Mouse (Mus musculus) layer of hippocampus, postnatal 25 days (tissue): ENCODE data around the gene Tbrg1. TPM values are rescaled to one million over a fixed set of nuclear protein-coding genes. Genes with fewer than 3 reads are reported as not detected.

Source experiments
- DNase-seq, 2 experiments: peaks; one replicate each; pipeline ENCODE4 v3.0.0; 2022; ENCODE audit warnings: mixed read lengths in 2 of 2, low spot score in 1 of 2; ENCODE audit errors: extremely low spot score in 1 of 2
- total RNA-seq, 2 experiments: library from RNA; stranded (reverse); gene quantifications; 2 replicates each; pipeline ENCODE4 v1.2.3; 2021

Tbrg1 gene
- total RNA-seq, result 10 to 100 TPM; 47.4 to 49.8 TPM

DNA sequence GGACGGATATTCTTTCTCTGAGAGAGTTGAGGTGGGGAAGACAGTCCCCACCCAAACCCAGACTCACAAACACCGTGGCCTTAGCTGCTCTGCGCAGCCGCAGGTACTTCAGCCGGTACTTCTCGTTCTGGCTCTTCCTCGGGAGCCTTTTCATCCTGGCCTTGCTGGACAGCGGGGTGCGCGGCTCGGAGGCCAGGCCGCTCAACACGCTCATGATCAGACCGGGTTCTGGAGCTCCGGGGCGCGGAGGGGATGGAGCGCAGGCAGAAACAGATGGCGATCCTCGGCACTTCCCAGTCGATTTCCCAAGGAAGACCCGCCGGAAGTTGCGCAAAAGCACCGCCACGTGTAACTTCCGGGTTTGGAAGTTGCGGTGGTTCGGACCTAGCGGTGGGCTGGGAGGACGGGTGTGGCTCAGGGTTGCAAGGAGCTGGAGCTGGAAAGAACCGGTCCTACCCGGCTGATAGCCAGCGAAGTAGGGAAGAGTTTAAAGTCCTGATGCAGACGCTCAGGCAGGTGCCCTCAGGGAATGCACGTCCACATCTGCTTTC, at the start of gene Tbrg1:
TSS of gene Tbrg1 (minus strand) at position 382 of the 551 bp plus-strand sequence.
- DNase-seq, result peak; percentile 61 to 68

DNA sequence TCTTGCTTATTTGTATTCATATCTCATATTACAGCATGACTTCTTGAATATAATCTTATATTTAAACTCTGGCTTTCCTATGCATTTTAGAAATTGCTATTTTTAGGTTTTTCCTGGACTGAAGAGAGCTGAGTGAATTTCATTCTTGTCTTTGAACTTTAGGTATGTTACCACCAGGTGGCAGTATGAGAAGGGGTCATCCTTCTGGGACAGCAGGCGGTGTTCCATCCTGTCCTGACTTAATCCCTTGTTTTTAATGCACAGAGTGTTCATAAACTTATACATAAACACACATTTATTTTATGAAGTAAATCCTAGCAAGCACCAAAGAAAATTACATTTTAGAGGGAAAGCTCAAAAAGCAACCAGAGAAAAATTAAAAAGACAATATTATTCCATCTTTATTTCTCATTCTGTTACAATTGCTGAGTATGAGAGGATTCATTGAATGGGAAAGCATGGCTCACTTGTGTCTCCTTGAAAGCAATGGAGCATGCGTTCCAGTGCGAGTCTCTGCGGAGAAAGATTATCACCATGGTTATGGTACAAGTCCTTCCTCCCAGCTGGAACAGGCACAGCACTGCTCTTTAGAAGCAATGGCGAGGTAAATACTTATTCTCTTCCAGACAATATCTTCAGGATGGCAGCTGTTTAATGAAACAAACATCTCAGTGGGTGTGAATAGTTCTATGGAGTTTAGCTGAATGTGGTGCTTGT, 33.0 kb upstream of the Tbrg1 start:
- no peak for DNase-seq

DNA sequence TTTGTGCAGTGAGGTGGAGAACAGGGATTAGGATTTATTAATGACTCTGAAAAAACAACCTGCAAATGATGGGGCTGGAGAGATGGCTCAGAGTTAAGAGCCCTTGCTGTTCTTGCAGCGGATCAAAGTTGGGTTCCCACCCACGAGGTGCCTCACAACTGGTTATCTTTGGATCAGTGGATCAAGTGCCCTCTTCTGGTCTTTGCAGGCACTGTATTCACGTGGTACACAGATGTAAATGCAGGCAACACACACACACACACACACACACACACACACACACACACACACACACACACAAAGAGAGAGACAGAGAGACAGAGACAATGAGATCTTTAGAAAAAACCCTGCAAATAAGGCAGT, 30.8 kb upstream of the Tbrg1 start:
- DNase-seq, result no peak

DNA sequence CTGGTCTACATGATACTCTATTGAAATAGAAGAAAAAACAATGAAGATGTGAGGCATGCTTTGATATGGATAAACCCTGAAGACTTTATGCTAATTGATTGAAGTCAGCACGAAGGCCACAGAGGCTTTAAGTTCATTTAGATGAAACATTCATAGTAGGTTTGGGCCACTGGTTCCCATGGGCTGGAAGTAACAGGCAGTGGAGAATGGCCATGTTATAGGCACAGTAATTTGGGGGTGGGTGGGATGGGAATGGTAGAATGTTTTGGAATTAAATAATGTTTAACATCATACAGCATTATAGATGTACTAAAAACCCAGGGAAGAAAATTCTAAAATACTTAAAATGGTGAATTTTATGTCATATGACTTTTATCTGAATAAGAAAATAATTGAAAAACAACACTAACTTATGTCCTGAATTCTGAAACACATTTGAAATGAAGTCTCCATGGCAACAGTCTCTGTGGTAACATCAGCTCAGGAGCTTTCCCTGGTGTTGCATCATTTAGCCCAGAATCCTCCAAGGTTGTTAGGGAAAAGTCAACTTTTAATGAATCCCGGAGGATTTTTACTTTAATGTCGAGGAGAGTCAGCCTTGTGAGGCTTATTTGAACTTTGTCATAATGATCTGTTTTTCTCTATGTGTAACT, 30.3 kb upstream of the Tbrg1 start:
- no peak for DNase-seq

DNA sequence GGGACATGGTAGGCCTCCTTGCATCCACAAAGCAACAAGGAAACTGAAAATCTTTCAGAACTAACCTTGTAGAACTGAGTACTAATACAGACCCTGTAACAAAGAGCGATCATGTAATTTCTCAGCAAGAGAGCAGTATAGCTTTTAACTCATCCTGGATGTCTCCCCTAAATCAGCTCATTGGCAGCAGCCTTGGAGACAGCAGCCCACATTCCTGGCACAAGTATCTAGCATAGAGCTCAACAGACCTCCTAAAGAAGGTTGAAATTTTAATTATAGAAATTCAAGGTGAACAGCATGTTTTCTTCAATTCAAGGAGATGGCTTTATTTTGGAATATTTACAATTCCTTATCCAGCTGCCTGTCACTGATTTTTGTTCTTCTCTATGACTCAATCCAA, 24.0 kb upstream of the Tbrg1 start:
- no peak for DNase-seq

DNA sequence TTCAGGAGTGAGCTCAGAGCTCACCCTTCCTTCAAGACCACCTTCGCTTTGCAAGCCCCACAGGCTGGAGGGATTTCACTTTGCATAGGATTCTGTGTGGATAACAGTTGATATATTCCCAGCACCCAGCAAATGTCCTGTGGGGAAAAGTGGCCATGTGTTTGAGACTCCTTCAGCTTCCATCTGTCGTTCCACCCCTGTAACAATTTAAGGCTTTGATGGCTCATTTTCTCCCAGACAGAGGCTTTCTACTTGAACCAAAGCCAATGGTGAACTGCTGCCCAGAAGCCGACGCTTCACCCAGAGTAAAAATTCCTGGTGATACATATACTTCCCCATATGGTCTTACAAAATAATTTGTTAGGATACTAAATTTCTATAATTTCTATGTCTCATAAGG, 18.2 kb upstream of the Tbrg1 start:
- DNase-seq, result no peak

DNA sequence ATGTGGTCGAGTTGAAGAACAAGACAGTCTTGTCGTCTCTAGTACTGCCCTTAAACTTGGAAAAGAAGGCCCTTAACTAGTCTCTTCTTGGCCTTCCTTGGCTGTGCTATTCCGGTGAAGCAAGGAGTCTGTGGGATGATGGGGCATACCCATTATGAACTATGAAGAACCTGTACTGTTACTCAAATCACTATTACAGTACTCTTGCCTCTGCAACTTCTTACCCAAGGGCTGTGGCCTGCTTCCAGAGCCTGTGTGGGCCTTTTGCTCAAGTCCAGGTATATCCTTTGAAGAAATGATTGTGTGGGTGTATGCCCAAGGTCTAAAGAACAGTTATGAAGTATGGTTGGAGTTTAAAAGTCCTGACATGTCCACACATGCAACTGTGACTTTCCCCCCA, 13.1 kb upstream of the Tbrg1 start:
- no peak for DNase-seq

DNA sequence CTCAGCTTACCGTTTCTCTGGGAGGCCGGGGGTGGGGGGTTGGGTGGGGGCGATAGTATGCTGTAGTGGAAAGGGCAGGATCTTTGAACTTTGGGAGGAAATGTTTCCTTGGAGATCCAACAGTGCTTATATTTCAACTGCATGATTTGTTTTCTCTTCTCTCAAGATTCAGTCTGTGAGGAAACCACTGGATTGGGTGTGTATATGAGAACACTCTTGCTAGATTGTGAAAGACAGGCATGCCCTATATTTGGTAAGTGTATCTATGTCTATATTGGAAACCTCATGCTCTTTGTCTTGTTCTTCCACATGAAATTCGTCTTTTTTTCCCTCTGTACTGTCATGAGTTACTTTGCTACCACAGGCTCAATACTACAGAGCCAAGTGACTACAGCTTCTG, 12.6 kb upstream of the Tbrg1 start:
- no peak for DNase-seq

DNA sequence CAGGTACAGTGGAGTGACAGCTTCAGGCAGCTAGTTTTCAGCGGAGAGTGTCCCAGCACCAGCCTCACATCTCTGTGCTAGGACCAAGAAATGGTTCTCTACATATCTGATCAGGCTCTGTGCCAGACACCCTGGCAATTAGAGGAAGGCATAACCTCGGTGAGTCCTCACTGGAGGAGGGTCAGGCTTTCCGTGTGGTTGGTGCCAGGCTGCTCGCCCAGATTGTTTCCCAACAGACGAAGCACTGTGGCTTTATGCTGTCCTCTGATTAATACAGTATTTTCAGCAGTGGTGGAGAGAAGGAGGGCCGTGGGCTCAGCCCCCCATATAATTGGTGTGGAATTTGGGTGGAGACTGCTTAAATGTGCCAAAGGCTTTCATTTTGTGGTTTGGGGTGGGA, 12.0 kb upstream of the Tbrg1 start, which contains the start of gene Panx3:
TSS of gene Panx3 (minus strand) at position 121 of the 400 bp plus-strand sequence.
- DNase-seq, result no peak

DNA sequence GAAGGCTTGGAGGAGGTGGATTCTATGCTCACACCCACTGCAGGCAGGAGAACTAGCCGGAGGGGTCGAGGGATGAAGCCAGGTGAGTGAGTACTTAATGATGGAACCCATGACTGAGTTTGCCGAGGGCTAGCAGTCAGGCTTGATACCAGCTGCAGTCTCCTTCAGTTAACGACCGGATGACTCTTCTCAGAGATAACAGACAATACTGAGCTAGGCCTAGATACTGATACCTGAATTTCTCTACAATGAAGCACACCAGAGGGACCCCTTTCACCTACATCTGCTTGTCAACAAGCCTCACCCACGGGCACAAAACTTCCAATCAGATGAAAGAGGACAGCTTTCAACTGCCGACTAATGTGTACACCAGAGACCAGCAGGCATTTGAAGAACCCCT, 8.9 kb upstream of the Tbrg1 start:
- no peak for DNase-seq

DNA sequence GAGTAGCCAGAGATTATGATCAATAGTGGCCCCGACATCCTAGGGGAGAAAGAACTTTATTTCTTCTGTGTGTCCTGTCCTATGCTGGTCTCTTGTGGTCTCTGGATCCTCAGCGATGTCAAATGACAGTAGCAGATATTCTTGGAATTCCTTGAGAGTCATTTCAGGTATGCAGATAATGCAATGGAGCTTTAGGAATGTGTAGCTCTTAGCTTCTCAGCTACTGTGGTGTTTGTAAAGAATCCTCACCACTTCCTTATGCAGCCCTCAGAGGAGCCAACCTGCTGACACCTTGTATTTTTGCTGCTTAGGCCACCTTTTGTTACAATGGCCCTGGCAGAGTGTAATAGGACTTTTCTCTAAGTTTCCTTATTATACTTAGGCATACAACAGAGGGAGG, 7.5 kb upstream of the Tbrg1 start:
- DNase-seq, result no peak

DNA sequence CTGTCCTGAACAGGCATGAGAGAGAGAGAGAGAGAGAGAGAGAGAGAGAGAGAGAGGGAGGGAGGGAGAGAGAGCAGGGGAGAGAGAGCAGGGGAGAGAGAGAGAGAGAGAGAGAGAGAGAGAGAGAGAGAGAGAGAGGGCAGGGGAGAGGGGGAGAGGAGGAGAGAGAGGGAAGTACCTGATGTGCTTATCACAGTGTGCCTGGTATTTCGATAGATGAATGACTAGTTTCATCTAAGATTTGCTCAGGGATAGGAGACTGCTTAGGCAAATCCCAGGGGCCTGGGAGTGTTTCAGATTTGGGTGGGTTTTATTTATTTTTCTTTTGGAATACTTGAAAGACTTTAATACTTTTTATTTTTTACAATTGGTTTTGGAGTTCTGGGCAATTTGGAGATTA, 6.1 kb upstream of the Tbrg1 start:
- no peak for DNase-seq

DNA sequence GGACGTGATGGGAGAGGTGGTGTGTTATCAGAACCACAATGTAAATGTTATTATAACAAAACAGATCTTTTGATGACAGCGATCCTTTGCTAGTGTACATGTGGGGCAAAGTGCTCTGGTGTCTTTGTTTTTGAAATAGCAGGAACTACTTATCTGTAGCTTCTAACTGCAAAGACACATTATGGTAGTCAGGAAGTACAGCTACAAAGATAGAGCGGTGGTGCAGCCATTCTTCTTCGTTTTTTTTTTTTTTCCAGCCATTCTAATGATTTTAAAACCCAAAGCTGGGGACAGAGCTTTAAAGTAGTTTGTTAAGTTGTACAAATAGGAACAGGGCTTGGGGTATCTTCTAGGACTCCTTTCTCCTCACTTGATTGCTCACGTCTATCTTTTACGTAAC, 2.3 kb upstream of the Tbrg1 start:
- no peak for DNase-seq

DNA sequence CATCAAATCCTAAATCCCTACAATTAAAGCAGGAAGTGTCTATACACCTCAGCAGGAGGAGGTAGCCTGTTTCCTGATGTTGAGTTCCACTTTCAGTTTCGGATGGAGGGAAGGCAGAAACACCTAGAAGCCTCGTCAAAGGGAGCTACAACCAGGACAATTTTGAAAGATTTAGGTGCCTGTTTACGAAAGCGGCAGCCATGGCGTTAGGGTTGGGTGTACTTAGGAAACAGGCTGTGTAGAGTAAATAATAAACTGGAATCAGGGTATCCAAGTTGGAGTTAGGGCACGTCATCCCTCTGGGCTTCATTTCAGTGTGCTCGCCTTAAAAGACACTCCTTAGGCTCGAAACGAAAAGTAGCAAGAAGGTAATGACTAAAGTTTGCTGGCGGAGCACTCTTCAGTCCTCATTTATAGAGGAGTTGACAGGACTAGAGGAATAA, 652 bp downstream of the Tbrg1 start:
- DNase-seq, result no peak

DNA sequence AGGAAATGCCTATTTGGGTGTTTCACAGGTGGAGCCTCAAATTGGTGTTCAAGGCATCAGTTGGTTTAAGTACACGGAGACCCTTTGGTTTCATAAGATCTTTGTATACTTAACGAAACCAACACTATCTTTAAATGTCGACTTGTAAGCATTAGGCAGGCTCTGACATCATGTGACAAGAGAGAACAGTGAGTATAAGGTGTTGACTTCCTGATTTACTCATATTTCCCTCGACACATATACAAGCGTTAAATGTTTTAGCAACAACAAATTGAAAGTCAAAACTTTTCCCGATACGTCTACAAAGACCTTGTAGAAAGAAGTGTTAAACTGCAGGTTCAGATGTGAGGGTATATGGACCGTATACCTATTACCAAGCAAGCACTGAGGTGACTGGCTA, 1.2 kb downstream of the Tbrg1 start:
- no peak for DNase-seq

DNA sequence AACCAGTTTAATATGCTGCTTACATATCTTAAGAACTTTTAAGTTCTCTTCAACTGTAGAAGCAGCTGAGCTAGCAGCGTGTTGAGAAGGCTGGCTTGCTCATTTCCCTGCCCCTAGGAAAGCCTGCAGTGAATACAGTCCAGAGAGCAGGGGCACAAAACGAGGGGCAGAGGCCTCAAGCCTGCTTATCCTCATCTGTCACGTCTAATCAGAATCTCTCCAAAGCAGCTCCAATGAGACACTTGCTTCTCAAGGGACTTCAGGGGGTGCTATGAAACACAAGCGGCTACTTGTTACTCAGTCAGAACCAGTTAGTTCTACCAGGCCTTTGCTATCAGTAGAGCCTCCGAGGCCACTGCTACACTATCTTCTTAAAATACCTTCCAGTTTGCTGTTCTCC, 3.3 kb downstream of the Tbrg1 start:
- no peak for DNase-seq

DNA sequence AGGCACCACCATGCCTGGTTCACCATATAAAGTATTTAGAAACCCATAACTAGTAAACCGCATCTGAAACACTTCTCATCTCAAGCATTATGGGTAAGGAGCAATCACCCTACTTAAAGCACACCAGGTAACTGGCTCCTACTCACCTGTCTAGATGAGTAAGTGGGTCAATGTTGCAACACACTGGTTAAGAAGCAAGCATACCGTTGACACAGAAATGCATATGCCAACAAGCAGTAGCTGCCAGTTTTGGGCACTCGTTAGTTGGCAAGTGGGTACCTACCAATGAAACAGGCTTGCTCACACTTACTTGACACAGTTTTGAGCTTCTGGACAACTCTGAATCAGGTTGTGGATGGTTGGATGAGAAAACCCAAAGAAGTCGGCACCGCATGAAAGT, 6.5 kb downstream of the Tbrg1 start:
- no peak for DNase-seq

DNA sequence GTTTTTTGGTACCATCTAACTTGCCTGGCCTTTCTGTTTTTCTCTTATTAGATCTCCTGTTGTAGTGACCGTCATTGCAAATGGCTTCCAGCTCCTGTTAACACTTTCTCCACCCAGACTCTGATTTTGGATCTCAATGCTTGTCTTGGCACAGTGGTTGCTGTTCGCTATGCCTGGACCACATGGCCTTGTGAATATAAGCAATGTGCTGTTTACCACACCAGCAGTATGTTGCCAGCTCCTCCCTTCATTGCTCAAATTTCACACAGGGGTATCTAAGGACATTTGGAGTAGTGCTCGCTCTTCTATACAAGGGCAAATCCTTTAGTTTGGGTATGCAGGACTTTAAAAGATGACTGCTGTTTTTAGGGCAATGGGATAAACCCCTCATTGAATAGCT, 10.9 kb downstream of the Tbrg1 start:
- DNase-seq, result no peak

DNA sequence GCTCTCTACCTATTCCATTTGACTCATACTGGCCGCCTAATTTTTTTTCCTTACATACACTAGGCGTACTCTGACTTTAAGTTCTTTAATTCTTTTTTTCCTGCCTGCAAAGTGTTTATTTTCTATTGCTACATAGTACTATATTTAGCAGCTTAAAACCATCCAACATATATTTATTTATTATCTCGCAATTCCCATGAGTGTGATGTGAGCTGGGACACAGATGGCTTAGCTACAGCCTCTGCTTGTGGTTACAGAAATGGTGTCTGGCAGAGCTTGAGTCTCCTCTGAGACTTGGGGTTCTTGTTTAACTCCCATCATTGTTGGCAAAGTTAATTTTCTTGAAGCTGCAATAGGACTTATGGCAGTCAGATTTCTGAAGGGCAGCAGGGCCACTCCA, 18.4 kb downstream of the Tbrg1 start:
- DNase-seq, result no peak

DNA sequence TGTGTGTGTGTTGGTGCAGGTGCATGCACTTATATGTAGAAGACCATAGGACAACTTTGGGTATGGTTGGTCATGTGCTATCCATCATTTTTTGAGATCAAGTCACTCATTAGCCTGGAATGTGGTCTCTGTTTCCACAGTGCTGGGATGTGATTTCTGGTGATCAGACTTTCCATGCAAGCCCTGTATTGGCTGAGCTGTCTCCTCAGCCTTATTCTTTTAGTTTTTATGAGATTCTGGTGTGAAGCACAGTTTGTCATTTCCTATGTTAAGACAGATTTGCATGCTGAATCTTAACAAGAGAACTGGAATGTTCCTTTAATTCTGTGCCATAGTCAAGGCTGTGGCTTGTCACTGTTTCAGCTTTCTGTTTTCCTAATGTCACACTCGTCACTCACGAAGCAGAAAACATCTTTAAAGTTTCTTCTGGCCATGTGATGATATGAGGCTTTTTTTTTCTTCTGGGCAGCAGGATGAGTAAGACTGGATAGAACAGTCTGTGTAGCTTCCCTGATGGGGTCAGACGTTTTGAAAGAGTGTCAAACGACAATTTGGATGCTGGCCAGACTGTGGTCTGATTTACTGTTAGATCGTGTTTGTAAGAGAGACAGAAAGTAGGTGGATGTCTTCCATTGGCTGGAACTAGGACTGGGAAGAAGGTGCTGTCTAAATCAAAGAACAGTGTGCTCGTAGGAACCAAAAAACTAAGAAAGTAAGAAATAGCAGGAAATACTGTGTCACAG, 20.1 kb downstream of the Tbrg1 start:
- no peak for DNase-seq

DNA sequence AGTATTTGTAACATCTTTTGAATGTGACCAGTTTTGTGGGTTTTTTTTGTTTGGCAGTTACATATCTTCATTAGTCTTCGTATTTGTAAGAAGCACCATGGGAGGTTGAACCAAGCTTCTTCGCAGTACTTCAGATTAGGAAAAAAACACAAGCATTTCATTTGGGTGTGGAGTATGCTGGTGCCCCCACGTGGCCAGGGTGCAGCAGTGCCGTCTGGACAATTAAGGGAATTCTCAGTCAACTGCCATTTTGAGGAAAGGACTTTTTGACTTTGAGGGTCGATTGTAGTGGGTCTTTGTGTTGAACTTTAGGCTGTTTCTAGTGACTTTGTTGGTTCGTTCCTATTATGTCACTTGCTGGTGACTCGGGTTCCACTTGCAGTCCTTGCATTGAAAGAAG, 20.8 kb downstream of the Tbrg1 start:
- DNase-seq, result peak; percentile 31 to 63
